Mouse (Mus musculus): ENCODE data around the gene Cip2a.

Gene Cip2a

GRCm38 (mm10) chr16:48993559-48994342, at the start of gene Cip2a, which contains the start of gene Dzip3:
Gene Cip2a (plus strand): TSS chr16:48994185.
Gene Dzip3 (minus strand): TSS chr16:48994165.
- DNase-seq (ENCODE audit: low read depth, low spot score): peak; percentile 87

GRCm38 (mm10) chr16:48972996-48973395, 21.0 kb upstream of the Cip2a start:
- DNase-seq (ENCODE audit: low read depth, low spot score): no peak

- peak; percentile 61 for DNase-seq (ENCODE audit: low read depth, low spot score)
Measured at GRCm38 (mm10) chr16:48973548-48973947, 20.4 kb upstream of the Cip2a start.

- DNase-seq (ENCODE audit: low read depth, low spot score): no peak
Measured at GRCm38 (mm10) chr16:48979965-48980364, 14.0 kb upstream of the Cip2a start.

- DNase-seq (ENCODE audit: low read depth, low spot score): no peak
Measured at GRCm38 (mm10) chr16:48985034-48985627, 8.9 kb upstream of the Cip2a start.

- no peak for DNase-seq (ENCODE audit: low read depth, low spot score)
Measured at GRCm38 (mm10) chr16:48989700-48990099, 4.3 kb upstream of the Cip2a start.

GRCm38 (mm10) chr16:48992437-48993230, 1.4 kb upstream of the Cip2a start:
- peak; percentile 63 for DNase-seq (ENCODE audit: low read depth, low spot score)

GRCm38 (mm10) chr16:48993231-48993558, 790 bp upstream of the Cip2a start:
- no peak for DNase-seq (ENCODE audit: low read depth, low spot score)

- no peak for DNase-seq (ENCODE audit: low read depth, low spot score)
Measured at GRCm38 (mm10) chr16:48994343-48994693, 333 bp downstream of the Cip2a start.

- no peak for DNase-seq (ENCODE audit: low read depth, low spot score)
Measured at GRCm38 (mm10) chr16:49004151-49004550, 10.2 kb downstream of the Cip2a start.

- peak; percentile 61 for DNase-seq (ENCODE audit: low read depth, low spot score)
Measured at GRCm38 (mm10) chr16:49016620-49017332, 22.8 kb downstream of the Cip2a start.

- no peak for DNase-seq (ENCODE audit: low read depth, low spot score)
Measured at GRCm38 (mm10) chr16:49035852-49036251, 41.9 kb downstream of the Cip2a start.

GRCm38 (mm10) chr16:49037771-49038170, 43.8 kb downstream of the Cip2a start:
- no peak for DNase-seq (ENCODE audit: low read depth, low spot score)

GRCm38 (mm10) chr16:49040554-49041221, 46.7 kb downstream of the Cip2a start:
- DNase-seq (ENCODE audit: low read depth, low spot score): no peak

GRCm38 (mm10) chr16:49049214-49049613, 55.2 kb downstream of the Cip2a start:
- DNase-seq (ENCODE audit: low read depth, low spot score): no peak

GRCm38 (mm10) chr16:49057186-49057585, 63.2 kb downstream of the Cip2a start, which contains the start of gene Myh15:
Gene Myh15 (plus strand): TSS chr16:49057486.
- DNase-seq (ENCODE audit: low read depth, low spot score): no peak
